Mouse (Mus musculus) ES-E14 (cell line): ENCODE measurements around the gene St3gal3. TPM values are rescaled to one million over a fixed set of nuclear protein-coding genes. Genes with fewer than 3 reads are reported as not detected.

Source experiments
- DNase-seq: peaks from one replicate; pipeline ENCODE4 v3.0.0-alpha.2; 2013; ENCODE audit warnings: low read depth, low spot score
- H3K27ac ChIP-seq: 2 replicates; pipeline ENCODE4 v1.5.1; 2012; ENCODE audit warnings: low read depth, mild to moderate bottlenecking, low read length, moderate library complexity, mixed read lengths; ENCODE audit not compliant: poor library complexity, insufficient read depth, severe bottlenecking
- H3K36me3 ChIP-seq: 2 replicates; pipeline ENCODE4 v1.6.1; 2012; ENCODE audit warnings: mild to moderate bottlenecking, low read length, moderate library complexity, mixed read lengths; ENCODE audit not compliant: control insufficient read depth, poor library complexity, insufficient read depth, severe bottlenecking
- H3K4me1 ChIP-seq, 2 experiments: fragments of 150-350 bp in 1 of 2; sonication (generic) in 1 of 2; 2 replicates each; pipeline ENCODE4 v1.6.1; 2012; ENCODE audit warnings: low read length in 2 of 2, mild to moderate bottlenecking in 1 of 2, mixed read lengths in 1 of 2; ENCODE audit not compliant: control insufficient read depth in 2 of 2, insufficient read depth in 2 of 2, poor library complexity in 1 of 2
- H3K4me3 ChIP-seq, 2 experiments: fragments of 150-350 bp in 1 of 2; sonication (generic) in 1 of 2; 2 replicates each; pipeline ENCODE4 v1.5.1; 2012; ENCODE audit warnings: low read length in 2 of 2, low read depth in 1 of 2, mild to moderate bottlenecking in 1 of 2, mixed read lengths in 1 of 2; ENCODE audit not compliant: insufficient read depth in 1 of 2, poor library complexity in 1 of 2, severe bottlenecking in 1 of 2
- H3K9ac ChIP-seq: 2 replicates; pipeline ENCODE4 v1.6.1; 2012; ENCODE audit warnings: low read depth, mild to moderate bottlenecking, low read length, mixed read lengths; ENCODE audit not compliant: poor library complexity, insufficient read depth, severe bottlenecking
- H3K9me3 ChIP-seq: fragments of 150-350 bp; sonication (generic); 2 replicates; pipeline ENCODE4 v1.6.1; 2012; ENCODE audit warnings: low read depth, mild to moderate bottlenecking, low read length; ENCODE audit not compliant: control insufficient read depth, insufficient read depth
- CHD2 ChIP-seq: IDR thresholded peaks from 2 replicates; pipeline ENCODE4 v1.6.1; 2014; ENCODE audit warnings: mild to moderate bottlenecking, low read depth, low read length, inconsistent platforms
- HCFC1 ChIP-seq: IDR thresholded peaks from 2 replicates; pipeline ENCODE4 v1.6.1; 2012; ENCODE audit warnings: low read length, inconsistent platforms, borderline replicate concordance; ENCODE audit not compliant: insufficient read depth
- MAFK ChIP-seq: IDR thresholded peaks from 2 replicates; pipeline ENCODE4 v1.6.1; 2014; ENCODE audit warnings: mild to moderate bottlenecking, low read depth, low read length, inconsistent platforms; ENCODE audit not compliant: insufficient read depth
- ZC3H11A ChIP-seq: IDR thresholded peaks from 2 replicates; pipeline ENCODE4 v1.6.1; 2012; ENCODE audit warnings: low read depth, mild to moderate bottlenecking, inconsistent platforms, low read length, borderline replicate concordance
- ZNF384 ChIP-seq: IDR thresholded peaks from 2 replicates; pipeline ENCODE4 v1.6.1; 2012; ENCODE audit warnings: low read depth, low read length, inconsistent platforms
- in situ Hi-C, 2 experiments: fragments of 600-800 bp; cut with MboI; formaldehyde crosslinking; loops; one replicate each; pipeline ENCODE4 v1.15.1; 2025; ENCODE audit warnings: low sequenced_read_pairs in 2 of 2, inconsistent platforms in 1 of 2; ENCODE audit not compliant: unreplicated experiment in 2 of 2
- total RNA-seq: library from RNA; depleted of rRNA; stranded (reverse); fragments of 300-350 nt; gene quantifications from 2 replicates; pipeline ENCODE4 v1.2.3, GENCODE M21; 2012

Gene St3gal3
- total RNA-seq, 1 experiment, result 10.9 TPM

DNA sequence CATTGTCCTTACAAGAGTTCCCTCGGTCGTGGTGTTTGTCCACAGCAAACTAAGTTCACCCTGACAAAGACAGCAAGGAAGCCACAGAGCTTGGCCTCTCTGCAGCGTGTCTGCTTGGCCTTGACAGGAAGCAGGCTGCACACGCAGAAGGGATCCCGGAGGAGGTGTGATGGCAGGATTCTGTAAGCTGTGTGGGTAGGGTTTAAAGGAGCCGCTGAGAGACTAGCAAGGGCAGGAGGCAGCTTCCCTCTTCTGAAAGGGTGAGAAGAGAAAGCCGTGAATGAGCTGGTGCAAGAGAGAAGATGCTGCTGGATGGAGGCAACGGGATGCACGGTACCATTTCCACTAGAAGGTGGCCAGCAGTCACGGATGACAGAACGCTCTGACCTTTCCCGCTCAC, 22.1 kb downstream of the St3gal3 start:
- H3K9ac ChIP-seq, result no peak overlapping the region
- no peaks in the 10 kb centered on the region for H3K9me3 ChIP-seq
- TF ChIP-seq HCFC1, result no peak
- no peak for TF ChIP-seq ZC3H11A
- no peak for TF ChIP-seq CHD2
- no peak for TF ChIP-seq MAFK
- in situ Hi-C loops, result no loop called here
- H3K4me1 ChIP-seq, result no peaks in the 10 kb centered on the region
- no peak overlapping the region for H3K27ac ChIP-seq
- no peak overlapping the region for H3K4me3 ChIP-seq
- no peak for DNase-seq
- no peaks in the 10 kb centered on the region for H3K36me3 ChIP-seq

- in situ Hi-C loops, result no loop called here
- TF ChIP-seq MAFK (no peak), HCFC1 (no peak), ZNF384 (no peak), CHD2 (no peak), ZC3H11A (no peak)
- no peak overlapping the region for H3K9ac ChIP-seq
- no peaks in the 10 kb centered on the region for H3K4me1 ChIP-seq
- H3K9me3 ChIP-seq, result no peaks in the 10 kb centered on the region
- no peaks in the 10 kb centered on the region for H3K36me3 ChIP-seq
- DNase-seq, result no peak
- H3K4me3 ChIP-seq, result no peak overlapping the region
- no peak overlapping the region for H3K27ac ChIP-seq
Observed at GRCm38 (mm10) chr4:118109649-118110048, 25.1 kb downstream of the St3gal3 start.

DNA sequence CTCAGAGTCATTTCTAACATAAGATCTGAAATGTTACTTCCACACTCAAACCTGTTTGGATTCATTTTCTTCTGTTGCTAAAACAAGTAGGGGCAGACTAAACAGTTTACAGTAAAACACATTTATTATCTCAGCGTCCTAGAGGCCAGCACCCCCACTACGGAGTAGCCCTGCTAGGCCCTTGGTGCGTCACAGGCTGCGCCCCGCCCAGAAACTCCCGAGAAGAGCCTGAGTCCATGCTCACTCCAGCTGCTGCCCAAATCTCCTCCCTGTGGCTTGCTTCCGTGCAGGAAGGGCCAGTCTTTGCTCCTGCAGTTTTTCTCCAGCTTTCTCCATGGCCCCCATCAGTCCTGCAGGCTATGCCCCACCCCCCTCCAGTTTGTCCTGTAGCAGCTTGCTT, 25.9 kb downstream of the St3gal3 start:
- in situ Hi-C loops, result no loop called here
- Histone ChIP-seq H3K27ac (no peak overlapping the region), H3K9ac (no peak overlapping the region), H3K4me3 (no peak overlapping the region), H3K9me3 (no peaks in the 10 kb centered on the region), H3K36me3 (no peaks in the 10 kb centered on the region), H3K4me1 (no peaks in the 10 kb centered on the region)
- no peak for DNase-seq
- TF ChIP-seq HCFC1, result no peak

DNA sequence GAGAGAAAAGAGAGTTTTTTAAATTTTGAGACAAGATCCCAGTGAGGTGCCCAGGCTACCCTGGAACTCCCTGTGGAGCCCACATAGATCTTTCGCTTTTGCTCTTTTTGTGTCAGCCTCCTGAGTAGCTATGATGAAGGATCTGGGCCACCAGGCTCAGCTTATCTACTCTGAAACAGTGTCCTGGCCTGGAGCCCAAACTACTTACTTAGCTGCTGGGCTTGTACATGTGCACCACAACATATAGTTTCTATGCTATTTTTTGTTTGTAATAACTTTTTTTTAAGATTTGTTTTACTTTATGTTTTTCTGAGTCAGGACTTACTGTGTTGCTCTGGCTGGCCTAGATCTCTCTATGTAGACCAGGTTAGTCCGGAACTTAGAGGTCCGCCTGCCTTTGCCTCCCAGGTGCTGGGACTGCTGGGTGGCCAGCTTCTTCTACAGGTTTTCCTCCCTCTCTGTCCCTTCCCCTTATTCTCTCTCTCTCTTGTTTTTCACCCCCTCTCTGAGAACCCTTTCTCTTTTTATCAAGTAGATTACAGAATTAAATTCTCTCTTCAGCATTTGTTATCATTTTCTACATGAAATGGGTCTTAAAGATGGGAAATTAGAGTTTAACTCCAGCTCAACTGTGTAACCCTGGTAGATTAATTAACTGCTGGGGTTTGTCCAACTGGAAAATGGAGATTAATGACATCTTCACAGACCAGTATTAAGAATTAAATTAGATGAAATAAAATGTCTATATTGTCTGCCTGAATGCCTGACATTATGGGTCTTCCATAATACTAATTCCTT, 29.3 kb downstream of the St3gal3 start:
- Histone ChIP-seq H3K9ac (no peak overlapping the region), H3K36me3 (no peaks in the 10 kb centered on the region), H3K27ac (no peak overlapping the region), H3K4me1 (no peaks in the 10 kb centered on the region), H3K4me3 (no peak overlapping the region), H3K9me3 (no peaks in the 10 kb centered on the region)
- DNase-seq, result no peak
- in situ Hi-C loops, result no loop called here
- TF ChIP-seq MAFK, result no peak
- no peak for TF ChIP-seq HCFC1
- TF ChIP-seq CHD2, result no peak
- TF ChIP-seq ZC3H11A, result no peak
- TF ChIP-seq ZNF384, result no peak

DNA sequence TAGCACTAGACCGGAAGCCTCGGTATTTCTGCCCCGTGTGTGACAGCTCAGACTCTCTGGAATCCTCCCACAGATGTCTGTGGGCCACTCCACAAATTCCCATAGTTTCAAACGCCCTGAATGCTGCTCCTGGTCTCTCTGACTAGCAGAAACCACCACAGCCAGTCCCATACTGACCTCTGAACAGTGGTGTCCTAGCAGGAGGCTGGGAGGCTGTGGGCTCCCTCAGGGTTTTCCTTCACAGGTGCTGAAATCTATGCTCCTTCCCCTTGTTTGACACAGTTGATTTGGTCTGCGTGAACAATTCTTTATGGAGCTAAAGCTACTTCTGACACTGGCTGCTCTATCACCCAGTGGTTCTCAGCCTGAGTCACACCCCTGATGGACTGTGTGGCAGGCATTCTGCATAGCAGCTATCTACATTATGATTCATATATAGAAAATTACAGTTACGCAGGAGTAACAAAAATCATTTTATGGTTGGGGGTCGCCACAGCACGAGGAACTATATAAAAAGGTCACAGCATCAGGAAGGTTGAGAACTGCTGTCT, 31.4 kb downstream of the St3gal3 start:
- Histone ChIP-seq H3K9me3 (no peaks in the 10 kb centered on the region), H3K9ac (no peak overlapping the region), H3K27ac (no peak overlapping the region), H3K36me3 (no peaks in the 10 kb centered on the region), H3K4me1 (no peaks in the 10 kb centered on the region), H3K4me3 (no peak overlapping the region)
- TF ChIP-seq HCFC1 (no peak), MAFK (no peak), CHD2 (no peak), ZNF384 (no peak), ZC3H11A (no peak)
- in situ Hi-C loops, result no loop called here
- DNase-seq, result no peak
